Mouse (Mus musculus): ENCODE data around the gene Kcnj6.

Gene Kcnj6

GRCm38 (mm10) chr16:94997340-94997849 is at the start of gene Kcnj6:
Gene Kcnj6 (minus strand): TSS chr16:94997701.
- no peak for DNase-seq (ENCODE audit: low read depth, low spot score)

- DNase-seq (ENCODE audit: low read depth, low spot score) = no peak
Observed at GRCm38 (mm10) chr16:95009937-95010336, 12.4 kb upstream of the Kcnj6 start.

GRCm38 (mm10) chr16:95004599-95004998 is 7.1 kb upstream of the Kcnj6 start:
- DNase-seq (ENCODE audit: low read depth, low spot score) = no peak

- no peak for DNase-seq (ENCODE audit: low read depth, low spot score)
Observed at GRCm38 (mm10) chr16:94999551-94999950, 2.0 kb upstream of the Kcnj6 start.

- no peak for DNase-seq (ENCODE audit: low read depth, low spot score)
Observed at GRCm38 (mm10) chr16:94999019-94999418, 1.5 kb upstream of the Kcnj6 start.

- no peak for DNase-seq (ENCODE audit: low read depth, low spot score)
Observed at GRCm38 (mm10) chr16:94996791-94997281, 665 bp downstream of the Kcnj6 start.

- no peak for DNase-seq (ENCODE audit: low read depth, low spot score)
Observed at GRCm38 (mm10) chr16:94995542-94996131, 1.9 kb downstream of the Kcnj6 start.

- no peak for DNase-seq (ENCODE audit: low read depth, low spot score)
Observed at GRCm38 (mm10) chr16:94994924-94995323, 2.6 kb downstream of the Kcnj6 start.

GRCm38 (mm10) chr16:94994148-94994547 is 3.4 kb downstream of the Kcnj6 start:
- no peak for DNase-seq (ENCODE audit: low read depth, low spot score)

GRCm38 (mm10) chr16:94990114-94990513 is 7.4 kb downstream of the Kcnj6 start:
- DNase-seq (ENCODE audit: low read depth, low spot score) = no peak

- no peak for DNase-seq (ENCODE audit: low read depth, low spot score)
Observed at GRCm38 (mm10) chr16:94986731-94987130, 10.8 kb downstream of the Kcnj6 start.

- no peak for DNase-seq (ENCODE audit: low read depth, low spot score)
Observed at GRCm38 (mm10) chr16:94984263-94984662, 13.2 kb downstream of the Kcnj6 start.

- no peak for DNase-seq (ENCODE audit: low read depth, low spot score)
Observed at GRCm38 (mm10) chr16:94980374-94980773, 17.1 kb downstream of the Kcnj6 start.

GRCm38 (mm10) chr16:94979499-94979898 is 18.0 kb downstream of the Kcnj6 start:
- no peak for DNase-seq (ENCODE audit: low read depth, low spot score)

- no peak for DNase-seq (ENCODE audit: low read depth, low spot score)
Observed at GRCm38 (mm10) chr16:94972080-94972855, 25.2 kb downstream of the Kcnj6 start.

- no peak for DNase-seq (ENCODE audit: low read depth, low spot score)
Observed at GRCm38 (mm10) chr16:94968941-94969340, 28.6 kb downstream of the Kcnj6 start.

GRCm38 (mm10) chr16:94968472-94968871 is 29.0 kb downstream of the Kcnj6 start:
- DNase-seq (ENCODE audit: low read depth, low spot score) = no peak

GRCm38 (mm10) chr16:94957156-94957828 is 40.2 kb downstream of the Kcnj6 start:
- DNase-seq (ENCODE audit: low read depth, low spot score) = no peak

- DNase-seq (ENCODE audit: low read depth, low spot score) = no peak
Observed at GRCm38 (mm10) chr16:94956410-94956809, 41.1 kb downstream of the Kcnj6 start.

GRCm38 (mm10) chr16:94953294-94953693 is 44.2 kb downstream of the Kcnj6 start:
- DNase-seq (ENCODE audit: low read depth, low spot score) = no peak

- no peak for DNase-seq (ENCODE audit: low read depth, low spot score)
Observed at GRCm38 (mm10) chr16:94949172-94949571, 48.3 kb downstream of the Kcnj6 start.

GRCm38 (mm10) chr16:94946848-94947247 is 50.7 kb downstream of the Kcnj6 start:
- no peak for DNase-seq (ENCODE audit: low read depth, low spot score)
